Mouse (Mus musculus) T-cell, adult 2 months (primary cell): ENCODE measurements around the gene Hist1h2ba.

Experiments
- DNase-seq: peaks from one replicate; pipeline ENCODE4 v3.0.0; 2022; ENCODE audit warnings: low spot score

Gene Hist1h2ba

DNA sequence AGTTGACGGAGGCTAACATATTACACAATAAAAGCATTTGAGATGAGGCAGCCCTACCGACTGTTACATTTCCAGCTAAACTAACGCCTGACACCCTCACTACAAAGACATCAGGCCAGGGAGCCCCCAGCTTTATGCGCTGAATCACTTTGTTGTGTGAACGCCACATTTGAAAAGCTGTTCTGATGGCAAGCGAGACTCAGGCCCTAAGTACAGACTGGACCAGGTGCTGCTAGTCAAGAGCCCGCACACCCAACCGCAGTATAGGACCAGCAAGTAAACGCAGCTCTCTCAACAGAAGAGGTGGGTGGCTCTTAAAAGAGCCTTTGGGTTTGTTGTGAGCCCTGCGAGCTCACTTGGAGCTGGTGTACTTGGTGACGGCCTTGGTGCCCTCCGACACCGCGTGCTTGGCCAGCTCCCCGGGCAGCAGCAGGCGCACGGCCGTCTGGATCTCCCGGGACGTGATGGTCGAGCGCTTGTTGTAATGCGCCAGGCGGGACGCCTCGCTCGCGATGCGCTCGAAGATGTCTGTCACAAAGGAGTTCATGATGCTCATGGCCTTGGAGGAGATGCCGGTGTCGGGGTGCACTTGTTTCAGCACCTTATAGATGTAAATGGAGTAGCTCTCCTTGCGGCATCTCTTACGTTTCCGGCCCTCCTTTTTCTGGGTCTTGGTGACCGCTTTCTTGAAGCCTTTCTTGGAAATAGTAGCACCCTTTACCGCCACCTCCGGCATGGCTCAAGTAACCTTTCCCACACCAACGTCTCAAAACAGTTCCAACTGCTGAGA is at the start of gene Hist1h2ba:
TSS of gene Hist1h2ba (minus strand) at position 736 of the 790 bp plus-strand sequence.
- no peak for DNase-seq

DNA sequence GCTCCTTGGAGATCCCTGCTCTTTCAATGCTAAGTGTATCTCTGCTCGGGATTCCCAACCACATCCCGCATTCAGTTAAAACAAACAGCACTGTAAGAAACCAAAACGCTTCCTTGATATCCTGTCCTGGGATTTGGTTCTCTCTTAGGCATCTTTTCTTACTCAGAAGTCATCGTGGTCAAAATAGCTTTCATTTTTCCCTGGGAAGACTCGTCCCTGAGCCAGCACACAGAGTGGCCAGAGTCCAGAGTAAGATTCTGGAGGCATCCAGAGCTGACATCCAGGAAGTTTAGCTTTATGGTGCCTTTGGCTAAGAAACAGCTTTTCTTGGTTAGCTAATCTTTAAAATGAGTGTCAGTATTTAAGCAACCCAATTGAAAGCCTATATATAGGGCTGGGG is 38.3 kb upstream of the Hist1h2ba start:
- no peak for DNase-seq

DNA sequence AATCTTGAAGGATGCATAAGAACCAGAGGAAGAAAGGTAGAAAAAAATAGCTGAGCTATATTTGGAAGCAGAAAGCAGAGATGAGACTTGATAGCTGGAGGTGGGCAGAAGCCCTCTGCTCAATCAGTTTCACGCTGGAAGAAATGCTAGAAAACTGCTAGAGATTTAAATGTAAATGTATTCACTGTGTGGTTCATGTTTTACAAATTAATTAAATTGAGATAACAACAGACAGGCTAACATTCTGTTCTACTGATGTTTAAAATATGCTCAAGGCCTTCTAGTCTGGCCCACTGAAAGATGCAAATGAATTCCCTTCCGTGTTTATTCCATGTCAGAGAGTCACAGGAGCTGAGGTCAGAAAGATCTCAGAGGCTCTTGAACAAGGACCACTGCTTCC is 37.9 kb upstream of the Hist1h2ba start:
- DNase-seq, result no peak

DNA sequence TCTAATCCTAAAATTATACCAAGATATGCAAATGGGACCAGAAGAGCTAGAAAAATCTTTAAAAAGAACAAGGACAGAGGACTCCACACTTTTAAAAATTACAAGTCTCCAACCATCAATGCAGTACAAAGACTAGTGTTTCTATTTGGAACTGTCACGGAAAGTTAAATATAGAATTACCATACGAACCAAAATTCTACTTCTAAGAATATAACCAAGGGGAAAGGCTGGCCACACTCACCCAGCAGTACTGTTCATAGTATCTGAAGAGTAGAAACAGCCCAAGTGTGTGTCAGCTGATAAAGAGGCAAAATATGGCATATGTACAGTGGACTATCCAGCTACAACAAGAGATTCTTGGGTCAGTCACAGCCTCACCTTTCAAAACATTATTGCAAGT is 31.0 kb upstream of the Hist1h2ba start:
- no peak for DNase-seq

DNA sequence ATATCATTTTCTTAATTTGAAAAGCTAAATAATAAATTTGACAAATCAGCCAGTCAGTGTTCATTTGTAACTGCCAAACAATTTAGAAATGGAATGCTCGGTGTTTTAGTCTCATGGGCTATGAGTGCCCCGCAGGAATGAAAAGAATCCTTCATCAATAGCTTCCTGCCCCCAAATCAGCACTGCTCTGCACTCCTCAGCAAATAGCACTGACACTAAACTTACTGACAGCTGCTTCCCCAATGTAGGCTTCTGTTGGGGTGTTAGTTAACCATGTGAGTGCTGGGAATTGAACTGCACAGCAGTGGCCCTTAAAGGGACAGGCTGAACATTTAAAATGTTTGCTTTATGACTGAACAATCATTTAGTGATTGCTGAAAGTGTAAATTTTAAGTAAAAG is 25.8 kb upstream of the Hist1h2ba start:
- no peak for DNase-seq

DNA sequence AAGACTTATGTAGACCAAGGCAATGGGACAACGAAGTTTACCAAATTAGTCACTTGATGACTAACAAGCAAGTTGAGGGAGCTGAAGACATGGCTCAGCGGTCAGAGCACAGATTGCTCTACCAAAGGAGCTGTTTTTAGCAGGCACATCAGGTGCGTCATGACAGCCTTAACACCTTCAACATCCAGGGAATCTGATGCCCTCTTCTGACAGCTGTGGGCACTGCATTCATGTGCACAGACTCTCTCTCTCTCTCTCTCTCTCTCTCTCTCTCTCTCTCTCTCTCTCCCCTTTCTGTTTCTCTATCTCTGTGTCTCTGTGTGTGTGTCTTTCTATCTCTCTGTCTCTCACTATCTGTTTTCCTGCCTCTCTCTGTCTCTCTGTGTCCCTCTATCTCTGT is 17.0 kb upstream of the Hist1h2ba start:
- peak; percentile 4 for DNase-seq

DNA sequence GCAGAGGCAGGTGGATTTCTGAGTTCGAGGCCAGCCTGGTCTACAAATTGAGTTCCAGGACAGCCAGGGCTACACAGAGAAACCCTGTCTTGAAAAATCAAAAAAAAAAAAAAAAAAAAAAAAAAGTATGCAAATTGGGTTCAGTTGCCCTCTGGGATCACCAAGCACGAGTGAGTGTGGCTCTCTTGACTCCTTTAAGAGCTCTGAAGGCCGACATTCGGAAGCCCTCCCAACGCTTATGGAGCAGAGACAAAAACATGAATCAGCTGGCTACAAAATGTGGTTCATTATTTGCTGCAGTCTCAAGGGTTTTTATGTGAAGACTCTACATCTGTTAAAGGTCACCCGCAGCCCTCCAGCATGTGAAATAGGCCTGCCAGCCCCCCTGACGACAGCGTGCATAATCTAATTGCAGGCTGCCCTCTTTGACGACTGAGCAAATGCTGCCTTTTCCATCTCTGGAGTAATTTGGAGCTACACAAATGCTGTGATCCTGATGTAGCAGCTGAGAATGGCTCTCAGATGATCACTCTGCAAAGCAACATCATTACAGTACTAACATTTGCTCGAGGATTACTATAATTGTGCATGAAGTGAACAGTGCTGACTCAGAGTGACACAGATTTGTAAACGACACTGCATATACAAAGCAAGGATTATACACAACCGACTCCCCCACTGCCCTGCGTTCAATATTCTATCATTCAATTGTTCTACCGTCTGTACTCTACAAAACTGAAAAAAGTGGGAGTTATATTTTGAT is 15.7 kb upstream of the Hist1h2ba start:
- no peak for DNase-seq

DNA sequence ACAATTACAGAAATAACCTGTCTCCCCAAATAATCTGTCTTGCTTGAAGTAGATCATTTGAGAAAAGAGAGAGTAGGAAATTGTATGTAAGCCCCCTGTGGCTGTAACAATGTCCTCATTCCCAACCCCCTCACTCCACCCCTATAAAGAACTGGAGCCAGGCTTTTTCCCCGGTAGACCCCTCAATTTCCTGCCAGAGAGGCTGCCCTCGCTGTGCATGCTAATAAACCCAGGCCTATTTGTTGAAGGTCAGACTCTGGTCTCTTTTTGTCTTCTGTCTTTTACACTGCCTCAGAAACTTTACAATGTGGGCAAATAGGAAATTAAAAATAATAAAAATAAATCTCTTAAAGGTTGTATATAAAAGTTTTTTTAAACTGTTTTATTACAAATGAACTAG is 12.3 kb upstream of the Hist1h2ba start:
- DNase-seq, result no peak

DNA sequence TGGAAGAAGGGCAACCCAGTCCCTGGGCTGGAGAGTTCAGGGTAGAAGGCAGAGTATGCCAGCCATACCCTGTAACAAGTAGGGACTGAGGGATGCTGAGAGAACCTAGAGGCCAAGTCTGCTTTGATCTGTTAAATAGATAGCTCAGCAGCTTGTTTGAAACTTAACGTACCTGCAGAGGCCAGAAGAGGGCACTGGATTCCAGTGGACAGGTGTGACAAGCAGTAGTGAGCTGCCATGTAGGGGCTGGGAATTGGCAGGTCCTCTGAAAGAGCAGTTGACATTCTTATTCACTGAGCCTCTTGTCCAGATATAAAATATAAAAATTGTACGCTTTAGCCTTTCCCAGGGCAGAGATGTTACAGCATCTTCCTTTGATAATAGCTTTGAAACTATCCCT is 8.9 kb upstream of the Hist1h2ba start:
- no peak for DNase-seq

DNA sequence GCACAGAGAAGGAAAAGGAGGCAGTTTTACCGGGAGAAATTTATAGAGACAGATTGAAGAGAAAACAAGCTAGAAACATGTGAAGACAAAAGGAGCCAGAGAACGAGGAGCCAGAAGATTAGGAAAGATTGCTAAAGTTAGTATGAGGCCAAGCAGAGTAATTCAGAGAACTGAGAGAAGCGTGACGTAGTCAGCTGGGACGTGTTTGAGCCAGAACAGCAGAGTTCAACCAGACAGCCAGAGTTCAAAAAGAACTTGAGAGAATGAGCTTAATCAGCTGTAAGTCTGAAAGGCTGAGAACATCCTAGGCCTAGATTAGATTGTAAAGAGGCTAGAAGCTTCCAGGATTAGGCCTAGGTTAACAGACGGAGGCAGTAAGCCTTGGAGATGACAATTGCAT is 6.3 kb upstream of the Hist1h2ba start:
- no peak for DNase-seq

DNA sequence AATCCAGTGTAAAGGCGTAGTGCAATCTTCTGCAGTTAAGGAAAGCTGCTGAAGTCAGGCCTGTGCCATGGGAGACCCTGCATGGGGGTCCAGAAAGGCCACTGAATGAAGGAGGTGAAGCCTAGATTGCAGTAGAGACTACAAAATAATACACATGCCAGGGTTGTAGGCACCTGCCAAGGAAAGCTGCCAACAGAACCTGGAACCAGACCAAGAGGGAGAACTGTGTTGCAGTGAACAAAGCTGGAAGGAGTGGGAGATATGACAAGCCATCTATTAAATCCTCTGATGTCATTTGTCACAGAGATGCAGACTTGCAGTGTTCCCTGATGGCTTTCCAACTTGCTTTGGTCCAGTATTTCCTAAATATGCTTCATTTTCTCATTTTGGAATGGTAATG is 4.7 kb upstream of the Hist1h2ba start:
- DNase-seq, result no peak

DNA sequence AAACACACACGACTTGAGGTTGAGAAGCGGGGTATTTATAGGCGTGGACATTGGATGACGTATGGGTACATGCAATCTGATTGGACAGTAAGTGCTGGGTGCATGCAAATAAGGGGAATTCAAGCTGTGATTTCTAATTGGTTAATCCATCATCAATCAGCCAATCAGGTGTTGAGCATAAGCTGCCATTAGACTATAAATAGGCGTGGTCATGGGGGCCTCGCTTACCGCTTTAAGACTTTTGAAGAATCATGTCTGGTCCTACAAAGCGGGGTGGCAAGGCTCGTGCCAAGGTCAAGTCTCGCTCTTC is 210 bp upstream of the Hist1h2ba start, which contains the start of gene Hist1h2aa:
TSS of gene Hist1h2aa (plus strand) at position 252 of the 310 bp plus-strand sequence.
- no peak for DNase-seq

DNA sequence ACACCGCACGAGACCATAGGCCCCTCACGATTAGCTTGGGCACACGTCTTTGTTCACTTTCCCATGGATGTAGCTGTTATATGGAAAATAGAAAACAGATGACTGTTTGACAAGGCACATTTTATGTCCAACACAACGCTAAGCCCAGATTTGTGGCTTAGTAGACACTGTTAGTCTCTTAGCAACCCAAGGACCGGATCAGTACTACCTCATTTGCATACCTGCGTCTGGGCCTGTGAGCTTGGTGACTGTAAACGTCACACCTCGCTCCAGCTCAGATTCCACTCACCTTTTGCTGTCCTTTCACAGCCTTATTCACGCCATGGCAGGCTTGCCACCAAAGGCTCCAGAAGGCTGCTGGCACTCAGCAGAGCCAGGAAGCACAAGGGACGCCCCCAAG is 3.1 kb downstream of the Hist1h2ba start:
- DNase-seq, result no peak

DNA sequence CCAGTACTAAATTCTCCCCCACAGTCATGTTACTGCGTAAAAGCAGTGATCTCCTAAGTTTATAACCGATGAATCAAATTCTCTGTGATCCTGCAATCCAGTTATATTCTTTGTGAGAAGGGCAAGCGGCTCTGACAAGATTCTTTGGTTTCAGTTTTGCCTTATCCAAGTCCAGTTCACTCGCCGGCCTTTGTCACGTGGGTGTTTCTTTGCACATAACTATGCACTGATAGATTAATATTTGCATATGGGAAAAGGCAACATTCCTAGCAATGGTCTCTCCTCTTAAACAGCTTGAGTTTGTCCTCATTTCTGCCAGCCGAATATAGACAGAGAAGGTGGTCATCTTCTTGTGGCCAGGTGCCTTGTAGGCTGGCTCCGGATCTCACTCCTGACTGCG is 3.5 kb downstream of the Hist1h2ba start:
- no peak for DNase-seq

DNA sequence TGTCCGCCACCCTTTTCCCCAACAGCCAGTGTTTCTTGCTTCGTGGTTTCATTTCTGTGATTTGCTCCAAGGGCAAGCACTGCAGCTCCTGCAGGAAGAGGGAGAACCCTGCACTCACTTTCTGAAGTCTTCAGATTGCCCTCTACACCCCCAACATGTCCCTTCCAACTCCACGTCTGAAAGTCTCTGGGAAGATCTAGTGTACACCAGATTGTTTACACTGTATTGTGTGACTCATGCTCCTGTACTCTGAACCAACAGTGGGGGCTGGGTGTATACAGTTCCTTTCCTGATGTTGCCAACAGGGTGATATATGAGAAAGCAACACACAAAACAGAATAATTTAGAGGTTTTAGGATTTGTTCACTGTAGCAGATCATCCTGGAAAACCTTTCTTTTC is 5.3 kb downstream of the Hist1h2ba start:
- DNase-seq, result no peak

DNA sequence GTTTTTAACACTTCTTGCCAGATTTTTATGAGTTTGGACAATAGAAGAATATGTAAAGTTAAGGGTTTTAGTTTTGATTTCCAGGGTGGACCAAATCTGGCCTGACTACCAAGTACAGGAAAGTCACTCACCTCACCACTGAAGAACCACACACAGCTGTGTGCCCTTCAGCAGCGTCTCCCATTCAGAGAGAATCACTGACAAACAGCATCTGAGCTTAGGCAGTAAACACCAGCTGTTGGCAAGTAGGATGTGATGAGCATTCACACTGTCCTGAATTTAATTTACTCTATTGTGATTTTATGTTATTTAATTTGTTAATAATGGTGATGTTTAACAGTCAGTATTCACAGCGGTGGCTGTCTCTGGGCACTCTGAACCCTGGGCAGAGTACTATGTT is 8.2 kb downstream of the Hist1h2ba start:
- DNase-seq, result no peak

DNA sequence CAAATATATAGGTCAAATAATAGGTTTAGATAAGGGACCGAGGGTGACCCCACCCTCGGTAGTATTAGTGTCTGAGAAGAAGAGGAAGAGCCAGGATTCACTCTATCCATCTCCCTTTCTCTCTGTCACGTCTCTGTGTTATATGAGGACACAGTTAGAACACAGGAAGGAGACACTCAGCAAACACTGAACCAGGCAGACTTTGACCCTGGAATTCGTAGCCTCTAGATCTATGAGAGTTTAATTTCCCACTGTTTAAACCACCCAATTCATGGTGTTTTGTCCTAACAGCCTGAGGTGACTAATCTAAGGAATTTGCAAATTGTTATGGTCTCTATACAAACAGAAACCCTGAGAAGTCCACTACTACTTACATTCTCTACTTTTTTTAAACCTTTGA is 16.3 kb downstream of the Hist1h2ba start:
- DNase-seq, result no peak

DNA sequence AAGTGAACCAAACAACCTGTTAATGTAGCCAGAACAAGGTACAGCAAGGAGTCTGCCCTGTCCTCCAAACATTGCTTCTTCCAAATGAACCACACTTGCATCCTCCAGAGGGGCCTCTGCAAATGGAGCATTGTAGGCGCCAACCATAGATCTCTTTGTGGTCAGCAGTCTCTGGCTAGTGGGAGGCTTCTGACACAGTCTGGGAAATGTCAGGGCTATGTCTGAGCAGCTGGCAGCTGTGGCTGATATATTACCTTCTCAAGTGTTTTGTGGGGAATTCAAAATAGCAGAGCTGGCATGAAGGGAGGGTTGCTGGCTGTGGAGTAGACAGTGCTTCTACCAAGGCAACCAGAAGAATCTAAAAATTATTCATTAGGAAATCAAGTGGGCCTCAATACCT is 17.8 kb downstream of the Hist1h2ba start:
- DNase-seq, result no peak

DNA sequence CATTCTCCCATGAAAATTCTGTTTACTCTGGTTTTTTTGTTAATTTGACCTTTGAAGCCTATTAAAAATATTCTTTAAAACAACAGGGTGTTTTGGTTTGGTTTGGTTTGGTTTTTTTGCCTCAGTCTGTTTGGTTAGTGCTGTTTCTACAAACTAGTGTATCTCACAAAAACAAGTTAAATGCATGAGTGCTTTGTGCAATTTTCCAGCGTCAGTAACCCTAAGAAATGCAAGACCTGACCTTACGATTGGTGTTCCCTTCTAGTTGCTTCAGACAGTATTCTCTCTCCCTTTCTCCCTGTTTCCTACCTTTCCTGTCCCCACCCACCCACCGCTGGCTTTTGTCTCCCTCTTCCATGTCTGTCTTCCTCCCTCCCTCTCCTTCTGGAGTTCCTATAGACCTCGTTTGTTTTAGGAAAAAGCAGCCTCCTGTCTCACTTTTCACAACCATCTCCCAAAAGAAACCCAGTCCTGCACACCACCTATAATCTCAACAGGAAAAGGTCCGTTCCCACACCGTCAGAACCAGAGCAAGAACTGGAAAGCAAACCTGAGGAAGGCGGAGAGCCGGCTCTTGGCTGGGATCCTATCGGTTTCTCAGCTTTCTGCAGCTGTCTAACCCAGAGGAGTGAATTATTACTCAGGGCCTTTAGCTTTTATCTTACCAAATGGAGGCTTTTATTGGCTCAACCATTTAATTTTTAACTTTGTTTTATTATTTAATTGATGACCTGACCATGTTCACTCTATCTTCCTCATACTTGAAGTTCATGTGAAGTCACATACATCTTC is 19.4 kb downstream of the Hist1h2ba start, which contains the start of gene Slc17a4:
TSS of gene Slc17a4 (minus strand) at position 634 of the 792 bp plus-strand sequence.
- no peak for DNase-seq

DNA sequence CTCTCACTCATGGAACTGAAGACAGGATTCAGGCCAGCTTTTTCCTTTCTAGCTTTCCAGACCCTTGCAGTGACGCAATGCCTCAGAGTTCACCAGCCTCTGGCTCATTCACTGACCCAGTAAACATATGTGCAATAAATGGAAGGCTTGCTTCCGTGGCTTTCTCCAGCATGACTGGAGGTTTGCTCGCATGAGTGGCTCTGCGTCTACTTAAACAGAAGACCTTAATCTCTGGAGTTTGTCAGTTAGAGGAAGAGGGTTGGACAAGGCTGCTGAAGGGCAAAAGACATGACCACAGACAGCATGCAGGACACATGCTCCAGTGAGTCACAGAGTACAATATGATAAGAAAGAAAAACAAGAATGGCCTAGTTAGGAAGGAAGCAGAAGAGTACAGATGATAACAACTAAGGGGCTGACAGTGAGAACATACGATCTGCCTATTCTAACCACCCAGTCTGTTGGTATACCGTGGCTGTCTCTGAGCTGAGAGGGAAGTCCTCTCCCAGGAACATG is 20.1 kb downstream of the Hist1h2ba start:
- no peak for DNase-seq

DNA sequence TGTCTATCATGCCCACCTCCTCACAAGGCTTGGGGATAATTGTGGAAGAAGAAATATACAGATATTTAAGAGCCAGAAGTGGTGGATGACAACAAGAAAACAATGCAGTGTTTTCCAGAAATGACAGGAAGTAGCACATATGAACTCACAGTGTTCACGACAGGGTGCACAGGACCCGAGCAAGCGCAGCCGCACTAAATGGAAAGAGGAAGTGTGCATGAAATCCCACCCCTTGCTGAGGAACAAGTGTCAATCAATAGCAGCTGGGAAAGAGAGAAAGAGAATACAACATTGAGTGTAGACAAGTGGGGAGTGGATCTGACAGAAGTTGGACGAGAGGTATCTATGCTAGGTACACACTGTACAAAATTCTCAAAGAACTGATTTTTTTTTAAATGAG is 22.6 kb downstream of the Hist1h2ba start:
- no peak for DNase-seq

DNA sequence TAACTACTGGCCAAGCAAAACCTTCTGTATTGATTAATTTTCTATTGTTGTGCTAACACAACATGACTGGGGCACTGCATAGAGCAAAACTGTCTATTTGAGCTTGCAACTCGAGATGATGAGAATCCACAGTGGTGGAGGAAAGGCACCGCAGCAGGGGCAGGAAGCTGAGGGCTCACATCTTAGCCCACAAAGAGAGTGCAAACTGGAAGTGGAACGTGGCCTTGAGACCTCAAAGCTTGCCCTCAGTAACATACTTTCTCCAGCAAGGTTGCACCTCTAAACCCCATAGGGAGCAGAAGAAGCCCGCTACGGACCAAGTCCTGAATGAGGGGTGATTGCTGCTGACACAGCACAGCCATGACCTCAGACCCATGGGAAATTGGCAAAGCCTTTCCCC is 23.8 kb downstream of the Hist1h2ba start:
- DNase-seq, result no peak

DNA sequence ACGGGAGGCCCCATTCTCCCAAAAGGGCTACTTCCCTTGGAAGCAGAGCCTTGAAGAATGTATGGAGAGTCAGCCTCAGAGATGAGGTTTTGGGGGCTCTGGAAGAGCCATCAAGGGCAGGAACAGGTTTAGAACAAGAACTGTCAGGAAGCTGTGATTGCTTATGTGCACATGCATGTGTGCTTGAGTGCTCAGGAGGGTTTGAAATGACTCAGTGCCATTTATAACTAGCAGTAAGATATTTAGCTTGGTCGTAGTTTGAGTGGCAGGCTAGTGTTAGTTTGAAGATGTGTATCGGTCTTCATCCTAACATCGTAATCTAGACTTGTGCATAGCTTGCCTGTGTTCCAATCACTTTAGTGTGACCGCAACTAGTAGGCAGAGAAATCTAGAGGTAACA is 27.1 kb downstream of the Hist1h2ba start:
- DNase-seq, result no peak
